Mouse (Mus musculus) intestine, embryonic 16.5 days (tissue): ENCODE results near the gene Ctsd. TPM values are rescaled to one million over a fixed set of nuclear protein-coding genes. Genes with fewer than 3 reads are reported as not detected.

Experiments used
- ATAC-seq: fragments of 200-750 bp; cut with Nextera tagmentation; 2 replicates; pipeline ENCODE4 v1.8.0; 2017; ENCODE audit warnings: moderate TSS enrichment, moderate library complexity
- H3K27ac ChIP-seq: fragments of 300-500 bp; sonication (generic); 2 replicates; pipeline ENCODE4 v1.5.1; 2014; ENCODE audit warnings: mild to moderate bottlenecking, low read length
- H3K27me3 ChIP-seq: fragments of 300-500 bp; sonication (generic); replicated peaks from 2 replicates; pipeline ENCODE4 v1.6.1; 2014; ENCODE audit warnings: low read length, control low read depth, mixed read lengths; ENCODE audit not compliant: control insufficient read depth, insufficient read depth
- H3K36me3 ChIP-seq: fragments of 300-500 bp; sonication (generic); 2 replicates; pipeline ENCODE4 v1.6.1; 2014; ENCODE audit warnings: low read length, control low read depth; ENCODE audit not compliant: control insufficient read depth, insufficient read depth
- H3K4me1 ChIP-seq: fragments of 300-500 bp; sonication (generic); 2 replicates; pipeline ENCODE4 v1.6.1; 2014; ENCODE audit warnings: low read length, control low read depth, mixed read lengths; ENCODE audit not compliant: control insufficient read depth, insufficient read depth
- H3K4me2 ChIP-seq: fragments of 300-500 bp; sonication (generic); 2 replicates; pipeline ENCODE4 v1.6.1; 2014; ENCODE audit warnings: low read depth, low read length, control low read depth
- H3K4me3 ChIP-seq: fragments of 300-500 bp; sonication (generic); 2 replicates; pipeline ENCODE4 v1.5.1; 2014; ENCODE audit warnings: mild to moderate bottlenecking, low read length
- H3K9ac ChIP-seq: fragments of 300-500 bp; sonication (generic); 2 replicates; pipeline ENCODE4 v1.6.1; 2014; ENCODE audit warnings: low read depth, low read length
- H3K9me3 ChIP-seq: fragments of 300-500 bp; sonication (generic); 2 replicates; pipeline ENCODE4 v1.6.1; 2016; ENCODE audit warnings: low read length, control low read depth; ENCODE audit not compliant: control insufficient read depth
- WGBS: fragments of 180-500 bp; shearing (Covaris S2); extraction: QIAGEN DNeasy Blood & Tissue Kit; methylation state at CpG from one replicate; pipeline ENCODE4 v1.1.7; 2014; 5-methylcytosine and 5-hydroxymethylcytosine counted together
- polyA plus RNA-seq: library from polyadenylated mRNA; unstranded; fragments of >200 nt; fragmentation: Nextera tagmentation; extraction: Ambion mirVana; gene quantifications from 2 replicates; pipeline ENCODE4 v1.2.1, GENCODE M21; 2015

The Ctsd gene
- 395 and 444 TPM in 2 replicates for polyA plus RNA-seq

GRCm38 (mm10) chr7:142387419-142388148 lies at the start of gene Ctsd:
Gene Ctsd (minus strand): TSS chr7:142388038.
- H3K9me3 ChIP-seq = no peaks in the 10 kb centered on the region
- no peaks in the 10 kb centered on the region for H3K27me3 ChIP-seq
- WGBS = under 1% methylated on average over 55 of the region's 55 CpGs
- H3K4me3 ChIP-seq = peak within 1 kb of the TSS; percentile 92
- H3K4me1 ChIP-seq = peaks cover 22% of the 10 kb centered on the region
- peak within 1 kb of the TSS; percentile 93 for H3K4me2 ChIP-seq
- H3K9ac ChIP-seq = peak within 1 kb of the TSS; percentile 87
- H3K36me3 ChIP-seq = peaks cover 18% of the 10 kb centered on the region
- H3K27ac ChIP-seq = peak within 1 kb of the TSS; percentile 81
- ATAC-seq = peak; percentile 97

DNA sequence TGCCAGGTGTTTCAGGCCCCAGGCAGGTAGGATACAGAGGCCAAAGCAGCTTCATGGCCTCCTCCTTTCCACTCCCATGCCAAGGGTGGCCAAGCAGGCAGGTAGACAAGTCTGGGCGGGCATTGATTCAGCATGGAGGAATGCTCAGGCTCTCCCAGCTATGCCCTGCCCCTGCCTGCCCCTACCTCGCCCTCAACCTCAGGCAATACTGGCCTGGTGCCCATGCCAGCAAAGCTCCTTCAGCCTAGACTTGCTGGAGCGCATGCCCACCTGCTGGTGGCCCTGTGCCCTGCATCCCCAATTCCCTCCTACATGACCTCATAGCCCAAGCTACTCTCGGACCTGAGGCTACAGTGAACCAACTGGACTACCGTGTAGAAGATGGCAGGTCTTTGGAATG lies 49.5 kb upstream of the Ctsd start:
- 91% methylated on average over 5 of the region's 5 CpGs for WGBS
- H3K9me3 ChIP-seq = no peaks in the 10 kb centered on the region
- no peak overlapping the region; the same call in 1 of the 2 replicates for H3K9ac ChIP-seq
- no peaks in the 10 kb centered on the region for H3K27me3 ChIP-seq
- no peaks in the 10 kb centered on the region for H3K36me3 ChIP-seq
- no peak for ATAC-seq
- no peak overlapping the region for H3K27ac ChIP-seq
- H3K4me2 ChIP-seq = no peak overlapping the region
- peaks cover 39% of the 10 kb centered on the region for H3K4me1 ChIP-seq
- no peak overlapping the region for H3K4me3 ChIP-seq

- Histone ChIP-seq H3K4me3 (no peak overlapping the region), H3K9ac (0 out of 2 replicates have a peak overlapping the region, but pooled peaks have one; percentile 40), H3K36me3 (no peaks in the 10 kb centered on the region), H3K4me2 (no peak overlapping the region), H3K27ac (peak overlapping the region; percentile 43; the same call in 1 of the 2 replicates), H3K9me3 (no peaks in the 10 kb centered on the region), H3K4me1 (peaks cover 27% of the 10 kb centered on the region), H3K27me3 (no peaks in the 10 kb centered on the region)
- ATAC-seq = peak; percentile 37; the same call in 1 of the 2 replicates
- WGBS = 25% methylated on average over 4 of the region's 4 CpGs
These were observed 47.7 kb upstream of the Ctsd start for GRCm38 (mm10) chr7:142435524-142435923.

DNA sequence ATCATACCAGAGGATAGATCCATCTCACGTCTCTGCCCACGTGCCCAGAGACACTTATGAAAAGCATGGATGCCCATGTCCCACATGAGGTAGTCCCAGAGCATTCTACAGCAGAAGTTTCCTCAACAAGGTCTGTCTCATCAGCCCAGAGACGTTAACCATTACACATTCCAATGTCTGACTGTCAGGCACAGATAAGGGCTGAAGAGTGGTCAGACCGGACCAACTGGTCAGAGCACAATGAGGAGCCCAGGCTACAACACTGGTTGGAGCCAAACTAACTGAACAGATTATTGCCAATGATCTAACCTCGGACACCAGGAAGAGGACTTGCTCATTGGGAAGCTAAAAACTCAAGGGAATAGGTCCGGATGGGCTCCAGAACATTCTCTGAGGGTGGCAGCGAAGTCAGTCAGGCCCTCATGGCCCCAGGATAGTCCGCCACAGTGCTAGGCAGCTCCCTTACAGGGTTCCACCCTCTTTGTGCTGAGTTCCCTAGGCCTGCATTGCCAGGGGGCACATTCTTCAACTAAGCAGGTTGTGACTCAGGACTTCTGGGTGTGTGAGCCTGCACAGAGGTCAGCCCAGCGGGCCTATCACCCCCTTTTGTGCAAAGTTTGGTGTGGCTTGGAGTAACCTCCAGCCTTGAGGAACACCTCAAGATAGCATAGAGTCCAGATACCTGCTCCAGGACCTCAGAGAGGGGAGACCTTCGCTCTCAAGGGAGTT lies 46.5 kb upstream of the Ctsd start, which contains the start of gene Syt8:
Gene Syt8 (plus strand): TSS at position 714 of the 729 bp plus-strand sequence.
- peak within 1 kb of the TSS; percentile 57 for H3K9ac ChIP-seq

DNA sequence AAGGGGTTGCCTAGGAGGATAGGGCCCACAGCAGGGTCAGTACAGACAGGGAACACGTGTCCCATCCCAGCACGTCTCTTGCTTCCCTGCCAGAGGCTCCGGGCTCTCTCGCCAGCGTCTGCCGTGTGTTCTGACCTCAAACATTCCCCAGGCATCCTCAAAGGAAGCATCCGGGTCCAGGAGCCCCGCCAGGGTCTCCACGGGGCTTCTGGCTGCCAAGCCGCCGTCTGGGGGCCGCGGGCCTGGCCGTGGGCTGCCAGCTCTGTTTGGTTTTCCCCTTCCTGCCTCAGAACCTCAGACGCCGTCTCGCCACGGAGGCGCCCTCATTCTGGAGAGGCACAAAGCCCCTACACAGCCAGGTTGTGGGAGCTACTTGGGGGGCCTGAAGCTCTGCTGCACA lies 45.8 kb upstream of the Ctsd start:
- Histone ChIP-seq H3K9me3 (no peaks in the 10 kb centered on the region), H3K27me3 (no peaks in the 10 kb centered on the region), H3K9ac (peak overlapping the region; percentile 57), H3K4me3 (no peak overlapping the region), H3K4me1 (peaks cover 34% of the 10 kb centered on the region), H3K4me2 (peak overlapping the region; percentile 40), H3K27ac (peak overlapping the region; percentile 77), H3K36me3 (no peaks in the 10 kb centered on the region)
- WGBS = 14% methylated on average over 19 of the region's 19 CpGs
- no peak; the same call in 1 of the 2 replicates for ATAC-seq

More for the DNA sequence above, 46.5 kb upstream of the Ctsd start, which contains the start of gene Syt8:
- peak; percentile 88 for ATAC-seq
- WGBS = 74% methylated on average over 10 of the region's 10 CpGs
- Histone ChIP-seq H3K27ac (peak within 1 kb of the TSS; percentile 77), H3K4me2 (peak within 1 kb of the TSS; percentile 40), H3K4me1 (peaks cover 34% of the 10 kb centered on the region), H3K27me3 (no peaks in the 10 kb centered on the region), H3K4me3 (no peak within 1 kb of the TSS), H3K9me3 (no peaks in the 10 kb centered on the region), H3K36me3 (no peaks in the 10 kb centered on the region)

- no peak overlapping the region for H3K4me3 ChIP-seq
- no peaks in the 10 kb centered on the region for H3K36me3 ChIP-seq
- no peak overlapping the region for H3K27ac ChIP-seq
- H3K27me3 ChIP-seq = no peaks in the 10 kb centered on the region
- 89% methylated on average over 14 of the region's 14 CpGs for WGBS
- no peak for ATAC-seq
- no peak overlapping the region for H3K4me2 ChIP-seq
- H3K9ac ChIP-seq = no peak overlapping the region
- no peaks in the 10 kb centered on the region for H3K9me3 ChIP-seq
- H3K4me1 ChIP-seq = peaks cover 29% of the 10 kb centered on the region
These were observed 43.3 kb upstream of the Ctsd start for GRCm38 (mm10) chr7:142431106-142431505.

DNA sequence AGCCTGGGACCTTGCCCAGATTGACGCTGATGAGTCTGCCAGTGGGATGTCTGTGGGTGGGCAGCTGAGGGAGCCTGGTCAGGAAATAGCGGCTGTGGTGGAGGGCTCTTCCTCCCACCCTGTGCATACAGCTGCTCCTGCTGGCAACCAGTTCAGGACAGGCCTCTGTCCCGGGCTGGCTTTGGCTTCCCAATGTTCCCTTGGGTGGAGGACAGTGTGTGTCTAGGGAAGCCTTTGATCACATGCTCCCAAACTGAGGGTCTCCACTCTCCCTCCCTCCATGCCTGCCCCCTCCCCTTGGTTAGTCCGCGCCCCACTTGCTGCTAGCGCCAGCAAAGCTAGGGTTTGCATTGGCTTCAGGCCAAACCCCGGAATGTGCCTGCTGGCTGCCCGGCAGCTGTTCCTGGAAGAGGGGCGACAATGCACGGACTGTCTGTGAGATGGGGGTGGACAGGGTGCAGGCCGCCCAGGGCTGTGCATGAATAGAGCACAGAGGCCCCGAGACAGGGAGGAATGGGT lies 42.4 kb upstream of the Ctsd start:
- Histone ChIP-seq H3K27me3 (no peaks in the 10 kb centered on the region), H3K9ac (peak overlapping the region; percentile 36; the same call in 1 of the 2 replicates), H3K4me2 (no peak overlapping the region), H3K36me3 (no peaks in the 10 kb centered on the region), H3K9me3 (no peaks in the 10 kb centered on the region), H3K27ac (peak overlapping the region; percentile 40; the same call in 1 of the 2 replicates), H3K4me3 (no peak overlapping the region), H3K4me1 (peaks cover 29% of the 10 kb centered on the region)
- 43% methylated on average over 12 of the region's 12 CpGs for WGBS
- no peak for ATAC-seq

DNA sequence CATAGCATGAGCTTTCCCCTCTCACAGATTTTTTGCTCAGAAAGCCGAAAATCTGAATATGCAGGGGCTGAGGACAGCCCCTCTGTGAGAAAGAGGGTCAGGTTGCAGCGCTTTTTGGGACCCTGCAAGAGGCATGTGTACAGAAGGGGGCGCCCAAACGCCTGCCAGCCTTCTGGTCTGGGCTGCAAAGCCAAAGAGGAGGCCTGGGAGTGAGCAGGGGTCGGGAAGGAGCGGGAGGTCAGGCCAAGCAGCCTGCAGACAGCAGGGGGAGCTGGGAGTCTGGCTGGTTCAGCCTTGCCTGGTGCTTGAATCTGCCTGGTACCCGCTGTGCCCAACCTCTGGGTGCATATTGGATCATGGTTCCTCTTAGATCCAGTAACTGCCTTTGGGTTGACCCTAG lies 40.4 kb upstream of the Ctsd start:
- WGBS = 24% methylated on average over 7 of the region's 7 CpGs
- ATAC-seq = peak; percentile 26; the same call in 1 of the 2 replicates

DNA sequence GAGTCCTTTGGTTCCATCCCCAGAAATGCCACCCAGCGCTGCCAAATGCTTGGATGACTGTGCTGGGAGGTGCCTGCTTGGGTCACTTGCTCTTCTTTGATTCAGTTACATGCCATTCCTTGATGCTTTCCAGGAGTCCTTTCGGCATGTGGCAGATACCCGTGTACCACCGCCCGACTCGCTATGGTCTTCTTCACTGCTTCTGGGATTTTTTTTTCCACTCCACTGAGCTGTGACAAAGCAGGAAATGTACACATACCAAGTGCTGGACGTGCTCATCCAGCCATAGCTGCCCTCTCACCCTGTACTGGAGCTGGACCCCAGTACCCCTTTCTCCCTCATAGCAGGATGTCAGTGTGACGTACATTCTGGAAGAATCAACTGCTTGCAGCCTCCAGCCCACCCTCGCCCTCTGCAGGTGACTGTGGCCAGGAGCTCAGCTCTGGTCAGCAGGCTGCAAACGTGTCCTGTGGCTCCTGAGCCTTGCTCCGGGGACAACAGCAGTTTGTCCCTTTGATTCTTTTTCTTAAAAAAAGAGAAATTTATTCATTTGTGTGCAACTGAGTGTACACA lies 37.9 kb upstream of the Ctsd start:
- Histone ChIP-seq H3K36me3 (no peaks in the 10 kb centered on the region), H3K27ac (no peak overlapping the region), H3K4me2 (no peak overlapping the region), H3K4me3 (no peak overlapping the region), H3K4me1 (peaks cover 9% of the 10 kb centered on the region), H3K9me3 (no peaks in the 10 kb centered on the region), H3K27me3 (no peaks in the 10 kb centered on the region), H3K9ac (no peak overlapping the region)
- no peak for ATAC-seq
- 60% methylated on average over 11 of the region's 11 CpGs for WGBS

More for the DNA sequence above, 40.4 kb upstream of the Ctsd start:
- Histone ChIP-seq H3K4me1 (peaks cover 13% of the 10 kb centered on the region), H3K4me2 (no peak overlapping the region), H3K9me3 (no peaks in the 10 kb centered on the region), H3K9ac (no peak overlapping the region), H3K4me3 (no peak overlapping the region), H3K27ac (no peak overlapping the region), H3K27me3 (no peaks in the 10 kb centered on the region), H3K36me3 (no peaks in the 10 kb centered on the region)
